Mouse (Mus musculus) thymus, postnatal 10 days (tissue): ENCODE results near the gene Mgmt.

Source experiments
- DNase-seq, 2 experiments: peaks; one replicate each; pipeline ENCODE4 v3.0.0; 2021; ENCODE audit warnings: low spot score in 2 of 2

The Mgmt gene

DNA sequence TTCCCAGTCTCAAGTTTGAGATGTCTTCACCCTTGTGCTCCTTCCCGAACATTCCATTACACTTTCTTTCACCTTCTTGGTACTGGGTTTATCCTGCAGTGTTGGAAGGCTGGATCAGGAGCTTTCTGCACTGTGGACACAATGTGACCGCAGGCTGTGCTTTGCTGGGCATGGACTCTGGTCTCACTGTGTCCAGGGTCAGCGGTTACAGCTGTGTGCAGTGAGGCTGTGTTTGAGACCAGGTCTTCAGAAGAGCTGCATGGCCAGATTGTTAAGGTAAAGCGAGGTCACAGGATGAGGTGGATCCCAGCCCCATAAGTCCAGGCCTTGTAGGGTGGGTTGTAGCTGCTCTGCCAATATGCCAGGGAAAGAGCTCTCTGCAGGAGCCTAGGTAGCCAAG is 18.5 kb downstream of the Mgmt start:
- no peak for DNase-seq

DNA sequence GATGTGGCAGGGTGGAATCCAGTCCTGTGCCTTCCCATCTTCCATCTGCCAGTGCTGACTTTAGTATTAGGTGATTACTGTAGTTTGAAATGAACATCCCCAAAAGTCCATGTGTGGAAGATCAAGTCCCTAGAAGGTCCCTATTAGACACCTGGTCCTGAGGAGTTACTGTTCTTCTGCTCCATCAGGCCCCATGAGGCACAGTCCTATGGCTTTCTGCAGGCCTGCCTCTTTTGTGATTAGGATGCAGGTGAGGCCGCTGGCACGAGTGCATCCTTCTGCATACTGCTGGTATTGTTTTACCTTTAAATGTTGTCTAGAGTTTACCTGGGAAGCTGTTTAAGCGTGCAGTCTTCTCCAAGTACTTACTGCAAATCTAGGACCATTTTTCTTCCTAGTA is 21.6 kb downstream of the Mgmt start:
- no peak for DNase-seq

GRCm38 (mm10) chr7:136920976-136921755 is 26.8 kb downstream of the Mgmt start:
- DNase-seq: no peak

GRCm38 (mm10) chr7:136922230-136922629 is 27.8 kb downstream of the Mgmt start:
- no peak for DNase-seq

DNA sequence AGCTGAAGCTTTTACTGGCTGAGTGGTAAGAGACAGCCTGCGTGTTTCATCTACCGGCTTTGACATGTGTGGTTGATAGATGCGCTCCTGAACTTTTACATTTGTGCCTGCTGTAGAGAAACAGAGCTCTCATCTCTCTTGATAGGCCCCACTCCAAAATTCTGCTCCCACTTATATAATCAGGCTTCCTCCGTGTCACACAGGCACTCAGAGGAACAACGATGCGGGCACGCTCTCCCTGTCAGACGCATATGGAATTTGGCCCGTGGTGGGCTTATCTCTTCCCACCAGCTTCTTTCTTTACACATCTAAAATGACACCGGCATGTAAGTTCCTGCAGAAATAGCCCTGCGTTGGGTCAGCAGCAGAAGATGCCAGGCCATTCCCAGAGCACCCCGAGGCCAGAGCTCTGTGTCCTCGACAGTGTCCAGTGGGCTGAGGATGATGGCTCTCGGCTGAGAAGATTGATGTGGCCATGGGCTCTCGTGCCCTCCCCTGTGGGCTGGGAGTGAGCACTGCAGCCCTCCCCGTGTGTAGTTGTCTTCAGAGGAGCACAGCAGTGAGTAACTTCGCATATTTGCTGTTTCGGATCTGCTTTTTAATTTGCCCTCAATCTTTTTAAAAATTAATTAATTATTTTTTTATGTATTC is 30.3 kb downstream of the Mgmt start:
- DNase-seq: no peak

DNA sequence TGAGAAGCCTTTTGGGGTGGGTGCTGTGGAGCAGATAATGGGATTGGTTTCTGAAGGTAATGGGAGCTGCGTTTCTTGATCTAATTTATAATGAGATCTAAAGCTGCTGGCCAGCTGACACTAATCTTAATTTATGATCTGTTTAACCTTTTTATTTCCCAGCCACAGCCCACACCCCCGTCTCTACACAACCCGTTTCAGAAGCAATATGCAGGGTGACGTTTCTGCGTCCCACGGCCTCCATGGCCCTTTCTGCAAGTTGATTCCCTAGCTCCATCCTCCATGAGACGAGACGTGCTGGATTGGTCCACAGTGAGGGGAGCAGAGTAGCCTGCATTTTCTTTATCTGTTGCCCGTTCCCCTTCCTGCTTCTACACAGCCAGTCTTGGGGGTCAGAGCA is 31.8 kb downstream of the Mgmt start:
- no peak for DNase-seq

GRCm38 (mm10) chr7:136930451-136930850 is 36.0 kb downstream of the Mgmt start:
- DNase-seq: no peak

- DNase-seq: no peak
Observed at GRCm38 (mm10) chr7:136933367-136933766, 39.0 kb downstream of the Mgmt start.

DNA sequence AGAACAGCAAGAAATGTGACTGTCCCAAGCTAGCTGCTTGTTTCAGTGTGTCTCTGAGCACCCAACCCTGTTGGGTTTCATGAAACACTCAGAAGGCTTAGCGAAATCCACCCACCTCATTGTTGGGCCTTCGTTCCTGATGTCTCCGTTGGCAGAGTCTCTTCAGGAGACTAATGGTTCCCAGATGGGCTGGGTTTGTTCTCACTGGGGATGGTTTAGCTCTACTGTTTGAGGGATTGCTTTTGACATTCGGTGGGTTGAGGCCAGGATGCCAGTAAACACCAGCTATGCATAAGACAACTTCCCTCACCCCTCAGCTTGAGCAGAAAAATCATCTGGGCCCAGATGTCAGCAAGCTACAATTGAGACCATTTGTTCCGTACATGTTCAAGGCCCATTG is 39.9 kb downstream of the Mgmt start:
- DNase-seq: no peak

GRCm38 (mm10) chr7:136934784-136935183 is 40.4 kb downstream of the Mgmt start:
- DNase-seq: no peak

DNA sequence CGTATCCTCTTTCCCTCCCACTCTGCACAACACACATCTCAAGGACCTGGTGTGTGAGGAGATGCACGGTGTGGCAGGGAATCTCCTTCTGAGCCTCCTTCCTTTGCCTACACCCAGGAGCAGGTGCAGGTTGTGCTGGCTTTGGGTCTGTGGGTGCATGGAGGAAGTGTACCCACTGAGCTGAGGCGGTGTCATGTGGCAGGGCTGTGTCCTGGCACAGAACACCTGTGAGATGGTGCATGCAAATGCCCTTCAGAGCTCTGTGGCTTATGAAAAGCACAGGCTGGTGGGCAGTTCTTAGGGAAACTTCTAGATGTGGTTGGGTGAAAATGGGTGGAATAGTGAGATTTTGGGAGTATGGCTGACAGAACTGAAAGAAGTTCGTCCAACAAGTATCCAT is 44.0 kb downstream of the Mgmt start:
- no peak for DNase-seq

DNA sequence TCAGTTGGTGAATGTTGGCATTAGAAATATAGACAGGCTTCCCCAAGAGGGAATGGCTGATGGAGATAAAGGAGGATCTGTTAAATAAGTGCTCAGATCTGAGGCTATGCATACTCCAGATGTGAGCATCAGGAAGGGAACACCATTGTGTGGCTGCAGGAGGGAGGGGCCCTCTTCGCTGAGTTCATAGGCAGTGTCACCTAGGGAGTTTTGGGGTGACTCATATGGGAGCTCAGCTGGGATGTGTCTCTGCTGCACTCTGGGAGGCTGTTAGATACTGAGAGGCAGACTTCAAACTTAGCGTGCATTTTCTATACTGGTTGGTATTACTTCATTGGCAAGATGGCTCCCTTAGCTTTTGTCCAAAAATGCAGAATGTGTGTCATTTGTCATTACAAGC is 48.0 kb downstream of the Mgmt start:
- DNase-seq: no peak

- DNase-seq: no peak
Observed at GRCm38 (mm10) chr7:136943886-136944285, 49.5 kb downstream of the Mgmt start.

DNA sequence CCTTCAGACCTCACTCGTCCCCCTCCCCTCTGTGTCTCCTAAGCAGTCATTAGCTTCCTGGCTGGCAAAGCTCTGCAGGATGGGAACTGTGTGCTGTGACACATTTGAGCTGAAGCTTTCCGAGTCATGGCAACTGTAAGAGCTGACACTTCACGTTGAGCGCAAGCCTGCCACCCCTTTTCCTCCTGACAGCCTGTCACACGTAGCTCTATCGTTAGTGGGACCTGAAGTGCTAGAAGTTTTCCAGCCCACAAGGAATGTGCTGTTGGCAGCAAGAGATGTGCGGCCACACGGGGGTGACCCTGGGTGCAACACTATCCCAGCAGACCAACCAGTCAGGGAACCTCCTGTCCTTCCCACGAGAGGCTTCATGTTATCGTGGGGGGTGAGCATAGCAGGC is 51.3 kb downstream of the Mgmt start:
- no peak for DNase-seq

GRCm38 (mm10) chr7:136946131-136946530 is 51.7 kb downstream of the Mgmt start:
- no peak for DNase-seq

DNA sequence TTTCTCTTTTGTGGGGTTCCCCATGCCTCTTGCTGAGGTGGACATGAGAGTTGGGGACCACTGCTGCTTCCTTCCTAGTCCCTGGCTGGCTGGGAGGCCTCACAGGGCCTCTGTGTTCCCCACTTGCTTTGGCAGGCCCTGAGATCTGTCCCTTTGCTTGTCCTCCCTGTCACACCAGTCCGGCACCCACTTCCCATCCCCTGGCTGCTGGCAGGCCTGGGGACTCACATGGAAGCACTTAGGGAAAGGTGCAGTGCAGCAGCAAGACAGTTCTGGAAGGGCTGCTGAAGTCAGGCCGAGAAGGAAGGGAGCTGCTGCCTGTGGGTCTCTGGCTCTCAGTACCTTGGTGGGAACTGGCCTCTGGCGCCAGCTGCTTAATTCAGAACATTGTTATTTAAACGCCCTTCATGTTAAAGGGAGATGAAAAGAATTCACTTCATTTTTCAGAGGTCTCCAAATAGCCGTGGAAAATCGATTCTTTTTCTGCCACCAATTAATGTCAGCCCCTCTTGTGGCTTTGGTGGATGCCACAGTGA is 53.9 kb downstream of the Mgmt start:
- no peak for DNase-seq

DNA sequence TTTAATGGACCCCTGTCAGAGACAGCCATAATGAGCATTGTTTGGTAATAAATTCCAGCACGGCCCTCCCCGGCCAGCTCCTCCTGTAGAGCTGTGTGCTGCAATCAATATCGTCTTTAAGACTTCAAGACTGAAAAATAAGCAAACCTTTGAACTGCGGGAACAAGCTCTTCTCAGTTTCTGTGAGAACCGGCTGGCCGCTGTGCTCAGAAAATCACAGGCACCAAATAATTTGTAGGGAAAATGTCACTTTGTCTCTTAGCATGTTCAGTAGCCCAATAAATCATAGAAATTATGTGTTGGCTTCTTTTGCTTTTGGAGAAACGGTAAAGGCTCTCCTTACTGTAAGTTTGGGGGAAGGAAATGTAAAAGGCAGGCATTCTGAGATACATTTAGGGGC is 58.2 kb downstream of the Mgmt start:
- no peak for DNase-seq

DNA sequence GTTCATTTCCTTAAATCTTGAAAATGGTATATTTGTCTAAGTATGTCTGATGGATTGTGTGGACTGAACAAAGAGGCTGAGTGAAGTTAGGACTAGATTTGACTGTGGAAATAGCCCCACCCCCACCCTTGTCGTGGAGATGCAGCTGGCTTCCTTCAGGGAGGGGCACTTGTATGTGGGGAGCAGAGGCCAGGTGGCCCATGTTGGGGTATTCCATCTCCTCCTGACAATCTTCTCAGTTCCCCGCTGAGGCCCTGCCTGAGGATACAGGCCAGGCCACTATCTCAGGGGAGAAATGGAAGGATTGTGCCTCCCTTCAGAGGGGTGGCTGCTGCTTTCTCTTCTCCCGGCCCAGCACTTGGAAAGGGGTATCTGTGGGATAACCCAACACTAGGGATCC is 58.8 kb downstream of the Mgmt start:
- peak; percentile 20 to 27 for DNase-seq

- DNase-seq: no peak
Observed at GRCm38 (mm10) chr7:136972361-136972760, 77.9 kb downstream of the Mgmt start.

- no peak for DNase-seq
Observed at GRCm38 (mm10) chr7:136975001-136975400, 80.6 kb downstream of the Mgmt start.

DNA sequence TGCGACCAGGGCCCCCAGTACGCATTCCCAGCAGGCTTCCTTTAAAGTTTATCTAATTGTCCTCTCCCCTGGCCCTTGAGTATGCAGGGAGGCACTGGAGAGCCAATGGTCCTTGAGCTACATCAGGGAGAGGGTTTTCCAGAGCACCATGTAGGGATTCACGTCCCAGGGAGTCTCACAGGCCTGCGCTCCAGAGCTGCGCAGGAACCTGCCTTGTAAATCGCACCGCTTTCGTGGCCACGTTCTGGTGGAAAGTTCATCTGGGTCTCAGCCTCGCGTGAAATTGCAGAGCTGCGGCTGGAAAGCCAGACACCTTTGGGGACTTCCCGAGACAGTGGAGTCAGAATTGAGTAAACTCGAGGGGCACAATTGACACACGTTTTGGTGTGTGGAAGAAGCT is 103.0 kb downstream of the Mgmt start:
- no peak for DNase-seq

DNA sequence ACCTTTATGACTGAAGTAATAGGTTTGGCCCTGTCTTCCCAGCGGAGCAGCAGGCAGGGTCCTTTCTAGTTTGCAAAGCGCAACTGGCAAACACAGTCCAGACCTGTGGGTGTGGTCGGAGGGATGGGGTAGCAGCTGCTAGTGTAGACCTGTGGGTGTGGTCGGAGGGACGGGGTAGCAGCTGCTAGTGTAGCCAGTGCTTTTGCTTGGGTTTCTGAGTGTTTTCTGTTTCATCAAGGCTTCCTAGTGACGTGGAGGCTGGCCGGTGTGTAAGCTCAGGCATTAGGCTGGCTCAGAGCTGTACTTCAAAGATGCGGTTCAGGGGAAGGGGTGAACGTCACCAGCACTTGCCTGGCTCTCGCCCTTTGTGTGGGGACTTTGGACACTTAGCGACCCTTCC is 106.3 kb downstream of the Mgmt start:
- no peak for DNase-seq

GRCm38 (mm10) chr7:137001215-137001614 is 106.8 kb downstream of the Mgmt start:
- no peak for DNase-seq
